Mouse (Mus musculus) midbrain, postnatal 0 days (tissue): ENCODE data around the gene Pigv. TPM values are rescaled to one million over a fixed set of nuclear protein-coding genes. Genes with fewer than 3 reads are reported as not detected.

Experiments
- ATAC-seq: fragments of 200-750 bp; cut with Nextera tagmentation; 2 replicates; pipeline ENCODE4 v1.8.0; 2017; ENCODE audit warnings: moderate number of reproducible peaks, mild to moderate bottlenecking, moderate TSS enrichment, moderate library complexity; ENCODE audit not compliant: low FRiP score
- DNase-seq: peaks from one replicate; pipeline ENCODE4 v3.0.0-alpha.2; 2015; ENCODE audit warnings: low spot score
- H3K27ac ChIP-seq: fragments of 300-500 bp; sonication (generic); 2 replicates; pipeline ENCODE4 v1.5.1; 2014; ENCODE audit warnings: low read depth, mild to moderate bottlenecking, low read length, mixed read lengths
- H3K27me3 ChIP-seq: fragments of 300-500 bp; sonication (generic); 2 replicates; pipeline ENCODE4 v1.6.1; 2014; ENCODE audit warnings: low read length, control low read depth, mixed read lengths; ENCODE audit not compliant: insufficient read depth
- H3K36me3 ChIP-seq: fragments of 300-500 bp; sonication (generic); 2 replicates; pipeline ENCODE4 v1.6.1; 2014; ENCODE audit warnings: low read length, control low read depth, mixed read lengths; ENCODE audit not compliant: insufficient read depth
- H3K4me1 ChIP-seq: fragments of 300-500 bp; sonication (generic); 2 replicates; pipeline ENCODE4 v1.6.1; 2014; ENCODE audit warnings: mild to moderate bottlenecking, control low read depth, antibody characterized with exemption, low read length, mixed read lengths; ENCODE audit not compliant: insufficient read depth
- H3K4me2 ChIP-seq: fragments of 300-500 bp; sonication (generic); 2 replicates; pipeline ENCODE4 v1.6.1; 2014; ENCODE audit warnings: low read depth, mild to moderate bottlenecking, low read length, mixed read lengths; ENCODE audit not compliant: poor library complexity, severe bottlenecking
- H3K4me3 ChIP-seq: fragments of 300-500 bp; sonication (generic); 2 replicates; pipeline ENCODE4 v1.5.1; 2014; ENCODE audit warnings: low read depth, mild to moderate bottlenecking, low read length, moderate library complexity
- H3K9ac ChIP-seq: fragments of 300-500 bp; sonication (generic); replicated peaks from 2 replicates; pipeline ENCODE4 v1.6.1; 2014; ENCODE audit warnings: mild to moderate bottlenecking, low read length, moderate library complexity, mixed read lengths; ENCODE audit not compliant: poor library complexity, severe bottlenecking
- H3K9me3 ChIP-seq: fragments of 300-500 bp; sonication (generic); 2 replicates; pipeline ENCODE4 v1.6.1; 2016; ENCODE audit warnings: low read length, control low read depth
- CTCF ChIP-seq: IDR thresholded peaks from 2 replicates; pipeline ENCODE4 v1.5.1; 2016; ENCODE audit warnings: antibody characterized with exemption, mild to moderate bottlenecking
- WGBS: fragments of 180-500 bp; shearing (Covaris S2); extraction: QIAGEN DNeasy Blood & Tissue Kit; methylation state at CpG from one replicate; pipeline ENCODE4 v1.1.7; 2014; 5-methylcytosine and 5-hydroxymethylcytosine counted together
- microRNA-seq: library from miRNA; unstranded; fragments of <30 nt; microRNA quantifications from one replicate; pipeline ENCODE4, GENCODE M21; 2016; ENCODE audit warnings: borderline number of aligned reads
- polyA plus RNA-seq: library from polyadenylated mRNA; unstranded; fragments of >200 nt; fragmentation: Nextera tagmentation; extraction: Ambion mirVana; gene quantifications from 2 replicates; pipeline ENCODE4 v1.2.1, GENCODE M21; 2015
- total RNA-seq: library from RNA; depleted of rRNA; stranded (reverse); fragments of >200 nt; gene quantifications from 2 replicates; pipeline ENCODE4 v1.2.3, GENCODE M21; 2014; rRNA removed

The Pigv gene
- total and polyA plus RNA-seq, 2 experiments from 2014 or later = 8.9 to 13.5 TPM

DNA sequence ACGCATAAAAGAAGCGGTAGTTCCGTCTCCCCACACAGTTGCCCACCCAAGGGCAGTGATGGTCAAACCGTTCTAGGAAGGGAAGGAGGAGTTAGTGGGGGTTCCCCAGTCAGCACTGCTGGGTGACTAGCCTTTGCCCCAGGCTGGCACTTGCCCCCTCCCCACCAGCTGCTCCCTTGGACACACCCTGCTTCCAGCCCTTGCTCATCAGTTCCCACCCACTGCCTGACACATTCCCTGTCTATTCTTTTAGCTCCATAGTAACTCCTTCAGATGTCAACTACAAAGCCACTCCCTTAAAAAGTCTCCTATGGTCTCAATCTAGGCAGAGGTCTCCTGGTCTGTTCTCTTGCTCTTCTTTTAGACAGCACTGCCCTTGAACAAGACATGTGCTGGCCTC lies 58.6 kb downstream of the Pigv start:
- WGBS = 82% methylated on average over 4 of the region's 4 CpGs
- TF ChIP-seq CTCF = no peak
- Histone ChIP-seq H3K4me3 (no peak overlapping the region), H3K9ac (no peak overlapping the region), H3K27ac (no peak overlapping the region), H3K36me3 (peaks cover 34% of the 10 kb centered on the region), H3K4me1 (no peaks in the 10 kb centered on the region), H3K9me3 (no peaks in the 10 kb centered on the region), H3K27me3 (no peaks in the 10 kb centered on the region), H3K4me2 (no peak overlapping the region)
- ATAC-seq (0 out of 2 replicates have a peak, but pooled peaks have one; percentile 5), DNase-seq (no peak)

DNA sequence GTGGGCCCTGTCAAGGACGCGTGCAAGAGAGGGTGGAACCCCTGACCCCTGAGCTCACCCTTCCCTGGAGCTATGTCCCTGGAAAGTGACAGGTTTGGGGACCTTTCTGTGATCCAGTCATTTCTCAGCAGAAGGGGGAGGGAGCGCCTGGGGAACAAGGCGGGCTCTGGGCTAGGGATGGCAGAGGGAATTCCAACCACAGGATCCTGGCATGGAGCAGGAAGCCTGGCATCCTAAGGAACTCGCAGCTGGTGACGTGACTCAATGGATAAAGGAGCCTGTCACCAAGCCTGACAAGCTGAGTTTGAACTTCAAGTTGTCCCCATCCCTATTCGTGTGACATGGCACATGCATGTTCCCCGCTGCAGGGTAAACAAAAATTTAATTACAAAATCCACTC lies 59.4 kb downstream of the Pigv start:
- TF ChIP-seq CTCF = no peak
- 96% methylated on average over 8 of the region's 8 CpGs for WGBS
- H3K9me3 ChIP-seq = no peaks in the 10 kb centered on the region
- H3K9ac ChIP-seq = no peak overlapping the region
- no peak overlapping the region for H3K4me2 ChIP-seq
- DNase-seq (no peak), ATAC-seq (no peak)
- peaks cover 41% of the 10 kb centered on the region for H3K36me3 ChIP-seq
- H3K4me1 ChIP-seq = no peaks in the 10 kb centered on the region
- no peak overlapping the region for H3K27ac ChIP-seq
- H3K4me3 ChIP-seq = no peak overlapping the region
- H3K27me3 ChIP-seq = no peaks in the 10 kb centered on the region

- Histone ChIP-seq H3K27me3 (no peaks in the 10 kb centered on the region), H3K4me2 (no peak overlapping the region), H3K36me3 (peaks cover 44% of the 10 kb centered on the region), H3K9ac (no peak overlapping the region), H3K4me3 (no peak overlapping the region), H3K4me1 (no peaks in the 10 kb centered on the region), H3K9me3 (no peaks in the 10 kb centered on the region), H3K27ac (no peak overlapping the region)
- TF ChIP-seq CTCF = peak; percentile 41
- no peak for ATAC-seq
- no peak for DNase-seq
- WGBS = 98% methylated on average over 7 of the region's 7 CpGs
Measured at GRCm38 (mm10) chr4:133612416-133612815, 60.0 kb downstream of the Pigv start.

- ATAC-seq (no peak), DNase-seq (no peak)
- Histone ChIP-seq H3K4me3 (no peak overlapping the region), H3K27ac (no peak overlapping the region), H3K4me1 (no peaks in the 10 kb centered on the region), H3K4me2 (no peak overlapping the region), H3K27me3 (no peaks in the 10 kb centered on the region), H3K9ac (no peak overlapping the region), H3K36me3 (peaks cover 49% of the 10 kb centered on the region), H3K9me3 (no peaks in the 10 kb centered on the region)
- WGBS = over 99% methylated on average over 5 of the region's 5 CpGs
- TF ChIP-seq CTCF = peak; percentile 56
Measured at GRCm38 (mm10) chr4:133611815-133612214, 60.6 kb downstream of the Pigv start.

Small RNA genes within 50 kb of the gene (microRNA-seq; reads per million reads assigned to microRNA genes)
- gene Mir7227 = not detected

Other genes starting within 250 kb of the Pigv start
- 0.77 and 1.2 TPM in 2 replicates for gene Tent5b, start 192.5 kb downstream of the Pigv start, total RNA-seq
- gene Tent5b, start 192.5 kb downstream of the Pigv start, polyA plus RNA-seq = 0.27 and 0.49 TPM in 2 replicates
- gene Trnp1, start 174.1 kb downstream of the Pigv start, total RNA-seq = 45.2 and 52.2 TPM in 2 replicates
- gene Trnp1, start 174.1 kb downstream of the Pigv start, polyA plus RNA-seq = 15.2 and 17.5 TPM in 2 replicates
- gene Kdf1, start 153.7 kb downstream of the Pigv start, total RNA-seq = 0.47 and 2.0 TPM in 2 replicates
- 0.77 and 1.2 TPM in 2 replicates for gene Kdf1, start 153.7 kb downstream of the Pigv start, polyA plus RNA-seq
- gene Nudc, start 126.7 kb downstream of the Pigv start, total RNA-seq = 94.8 and 109 TPM in 2 replicates
- gene Nudc, start 126.7 kb downstream of the Pigv start, polyA plus RNA-seq = 227 and 262 TPM in 2 replicates
- gene Nr0b2, start 119.3 kb downstream of the Pigv start, total RNA-seq = not detected in 2 replicates
- gene Nr0b2, start 119.3 kb downstream of the Pigv start, polyA plus RNA-seq = not detected in 2 replicates
- gene Gpatch3, start 97.9 kb downstream of the Pigv start, total RNA-seq = 8.7 and 10.3 TPM in 2 replicates
- 5.6 and 6.3 TPM in 2 replicates for gene Gpatch3, start 97.9 kb downstream of the Pigv start, polyA plus RNA-seq
- gene Gpn2, start 88.3 kb downstream of the Pigv start, total RNA-seq = 22.7 and 23.6 TPM in 2 replicates
- 16.2 and 16.7 TPM in 2 replicates for gene Gpn2, start 88.3 kb downstream of the Pigv start, polyA plus RNA-seq
- 2.0 and 3.6 TPM in 2 replicates for gene Sfn, start 70.5 kb downstream of the Pigv start, total RNA-seq
- gene Sfn, start 70.5 kb downstream of the Pigv start, polyA plus RNA-seq = 0.67 and 0.86 TPM in 2 replicates
- gene Zdhhc18, start 22.5 kb downstream of the Pigv start, total RNA-seq = 19.2 and 26.7 TPM in 2 replicates
- 5.9 and 7.3 TPM in 2 replicates for gene Zdhhc18, start 22.5 kb downstream of the Pigv start, polyA plus RNA-seq
- 59.1 and 66.2 TPM in 2 replicates for gene Arid1a, start 84.1 kb upstream of the Pigv start, total RNA-seq
- gene Arid1a, start 84.1 kb upstream of the Pigv start, polyA plus RNA-seq = 16.7 and 19.5 TPM in 2 replicates
- gene Rps6ka1, start 215.2 kb upstream of the Pigv start, total RNA-seq = 25.2 and 30.9 TPM in 2 replicates
- gene Rps6ka1, start 215.2 kb upstream of the Pigv start, polyA plus RNA-seq = 20.4 and 21.6 TPM in 2 replicates